Mouse (Mus musculus) brown adipose tissue, adult 24 weeks (tissue): ENCODE data around the gene ccdc198. TPM values are rescaled to one million over a fixed set of nuclear protein-coding genes. Genes with fewer than 3 reads are reported as not detected.

Experiments used
- polyA plus RNA-seq: library from polyadenylated mRNA; stranded (reverse); fragments of >200 nt; gene quantifications from 2 replicates; pipeline ENCODE4 v1.2.4, GENCODE M21; 2012; ENCODE audit not compliant: missing spikeins, insufficient read depth, insufficient read length

Gene ccdc198
- polyA plus RNA-seq, 1 experiment, result not detected

Other genes starting within 250 kb of the ccdc198 start
- gene Ap5m1, start 179.4 kb downstream of the ccdc198 start, polyA plus RNA-seq, result 23.4 and 29.8 TPM in 2 replicates
- 23.5 and 32.2 TPM in 2 replicates for gene Exoc5, start 178.8 kb downstream of the ccdc198 start, polyA plus RNA-seq
- gene Naa30, start 73.2 kb downstream of the ccdc198 start, polyA plus RNA-seq, result 19.9 and 21.1 TPM in 2 replicates